Mouse (Mus musculus) limb, embryonic 13.5 days (tissue): ENCODE measurements around the gene Nudt5. TPM values are rescaled to one million over a fixed set of nuclear protein-coding genes. Genes with fewer than 3 reads are reported as not detected.
A peak's percentile ranks its signal among the peaks of the same experiment; 100 is the strongest.

Source experiments
- ATAC-seq: fragments of 200-750 bp; cut with Nextera tagmentation; 2 replicates; pipeline ENCODE4 v1.8.0; 2017; ENCODE audit warnings: low read depth, moderate number of reproducible peaks, moderate TSS enrichment; ENCODE audit not compliant: low FRiP score
- H3K27ac ChIP-seq: fragments of 300-500 bp; sonication (generic); 2 replicates; pipeline ENCODE4 v1.5.1; 2015; ENCODE audit warnings: inconsistent platforms, mild to moderate bottlenecking, moderate library complexity
- H3K27me3 ChIP-seq: fragments of 300-500 bp; sonication (generic); 2 replicates; pipeline ENCODE4 v1.6.1; 2015; ENCODE audit warnings: mild to moderate bottlenecking, inconsistent platforms
- H3K36me3 ChIP-seq: fragments of 300-500 bp; sonication (generic); 2 replicates; pipeline ENCODE4 v1.6.1; 2015; ENCODE audit warnings: inconsistent platforms, mild to moderate bottlenecking, moderate library complexity
- H3K4me1 ChIP-seq: fragments of 300-500 bp; sonication (generic); 2 replicates; pipeline ENCODE4 v1.6.1; 2015; ENCODE audit warnings: inconsistent platforms
- H3K4me2 ChIP-seq: fragments of 300-500 bp; sonication (generic); replicated peaks from 2 replicates; pipeline ENCODE4 v1.6.1; 2015; ENCODE audit warnings: inconsistent platforms, mild to moderate bottlenecking, moderate library complexity
- H3K4me3 ChIP-seq: fragments of 300-500 bp; sonication (generic); 2 replicates; pipeline ENCODE4 v1.5.1; 2015; ENCODE audit warnings: moderate library complexity, mild to moderate bottlenecking, inconsistent platforms
- H3K9ac ChIP-seq: fragments of 300-500 bp; sonication (generic); 2 replicates; pipeline ENCODE4 v1.6.1; 2015; ENCODE audit warnings: mild to moderate bottlenecking, inconsistent platforms
- H3K9me3 ChIP-seq: fragments of 300-500 bp; sonication (generic); 2 replicates; pipeline ENCODE4 v1.6.1; 2016; ENCODE audit warnings: inconsistent platforms
- WGBS: fragments of 180-500 bp; shearing (Covaris S2); methylation state at CpG from one replicate; pipeline ENCODE4 v1.1.7; 2015; 5-methylcytosine and 5-hydroxymethylcytosine counted together
- polyA plus RNA-seq: library from polyadenylated mRNA; unstranded; fragments of >200 nt; fragmentation: Nextera tagmentation; extraction: Ambion mirVana; gene quantifications from 2 replicates; pipeline ENCODE4 v1.2.1, GENCODE M21; 2015

Gene Nudt5
- polyA plus RNA-seq, 1 experiment from 2014 or later = 80.6 TPM

DNA sequence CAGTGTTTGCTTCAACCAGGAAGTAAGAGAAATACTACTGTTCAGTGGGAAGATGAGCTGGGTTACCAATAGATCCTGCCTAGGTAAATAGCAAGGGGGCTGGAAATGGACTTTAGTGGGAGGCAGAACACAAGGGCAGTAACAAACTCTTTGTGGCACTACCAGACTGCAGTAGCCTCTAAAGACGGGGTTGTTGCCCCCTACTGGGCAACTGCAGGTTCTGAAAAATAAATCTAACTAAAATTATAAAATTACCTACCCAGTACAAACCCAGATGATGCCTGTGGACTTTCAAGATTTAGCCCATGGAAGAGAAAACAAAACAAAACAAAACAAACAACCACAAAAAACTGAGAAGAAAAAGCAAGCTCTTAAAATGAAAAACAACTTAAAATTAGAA, 20.6 kb upstream of the Nudt5 start:
- no peak overlapping the region for H3K27ac ChIP-seq
- no peaks in the 10 kb centered on the region for H3K4me1 ChIP-seq
- H3K27me3 ChIP-seq = no peaks in the 10 kb centered on the region
- 42% methylated on average over 1 of the region's 1 CpGs for WGBS
- H3K36me3 ChIP-seq = peaks cover 65% of the 10 kb centered on the region
- H3K4me3 ChIP-seq = no peak overlapping the region
- ATAC-seq = no peak
- H3K9ac ChIP-seq = no peak overlapping the region
- H3K9me3 ChIP-seq = no peaks in the 10 kb centered on the region
- no peak overlapping the region for H3K4me2 ChIP-seq

DNA sequence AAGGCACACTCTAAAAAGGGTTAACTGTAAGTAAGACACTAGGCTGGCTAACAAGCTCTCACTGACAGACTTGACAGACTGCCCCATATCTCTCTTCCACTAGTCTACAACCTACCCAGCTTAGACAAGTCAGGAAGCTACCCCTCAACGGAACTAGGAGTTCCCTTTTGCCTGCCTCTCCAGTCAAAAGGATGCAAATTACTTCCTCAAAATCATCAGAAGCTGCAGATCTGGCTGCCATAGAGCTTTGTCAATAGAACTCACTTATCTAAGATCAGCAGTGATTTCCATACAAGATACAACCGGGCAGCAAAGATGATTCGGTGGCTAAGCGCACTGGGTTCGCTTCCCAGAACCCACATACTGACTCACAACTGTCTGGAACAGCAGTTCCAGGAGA, 20.1 kb upstream of the Nudt5 start:
- Histone ChIP-seq H3K4me2 (no peak overlapping the region), H3K4me1 (no peaks in the 10 kb centered on the region), H3K9me3 (no peaks in the 10 kb centered on the region), H3K4me3 (no peak overlapping the region), H3K27ac (no peak overlapping the region), H3K36me3 (peaks cover 63% of the 10 kb centered on the region), H3K9ac (no peak overlapping the region), H3K27me3 (no peaks in the 10 kb centered on the region)
- ATAC-seq = no peak
- WGBS = 89% methylated on average over 5 of the region's 5 CpGs

DNA sequence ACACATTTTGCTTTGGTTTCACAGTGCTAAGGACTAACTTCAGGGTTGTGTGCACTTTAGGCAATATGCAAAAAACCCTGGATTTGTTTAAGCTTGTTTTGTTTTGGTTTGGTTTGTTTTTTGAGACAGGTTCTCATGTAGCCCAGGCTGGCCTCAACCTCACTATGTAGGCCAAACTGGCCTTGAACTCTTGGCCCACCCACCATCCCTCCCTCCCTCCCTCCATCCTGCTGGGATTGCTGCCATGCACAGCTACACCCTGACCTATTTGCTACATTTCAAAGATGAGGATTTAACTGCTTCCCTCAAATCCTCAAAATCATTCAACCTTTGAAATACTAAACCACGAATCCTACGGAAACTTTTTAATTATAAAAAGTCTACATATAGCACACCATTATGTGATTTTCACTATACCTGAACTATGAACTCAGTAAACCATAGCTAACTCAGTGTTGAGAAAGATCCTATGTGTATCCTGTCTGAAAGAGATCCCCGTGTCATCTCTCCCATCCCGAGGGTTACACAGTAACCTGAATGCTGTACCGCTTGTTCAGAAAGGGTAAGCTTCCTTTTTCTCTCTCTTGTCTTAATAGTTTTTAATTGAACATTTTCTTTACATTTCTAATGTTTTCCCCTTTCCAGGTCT, 19.4 kb upstream of the Nudt5 start:
- WGBS = 91% methylated on average over 5 of the region's 5 CpGs

DNA sequence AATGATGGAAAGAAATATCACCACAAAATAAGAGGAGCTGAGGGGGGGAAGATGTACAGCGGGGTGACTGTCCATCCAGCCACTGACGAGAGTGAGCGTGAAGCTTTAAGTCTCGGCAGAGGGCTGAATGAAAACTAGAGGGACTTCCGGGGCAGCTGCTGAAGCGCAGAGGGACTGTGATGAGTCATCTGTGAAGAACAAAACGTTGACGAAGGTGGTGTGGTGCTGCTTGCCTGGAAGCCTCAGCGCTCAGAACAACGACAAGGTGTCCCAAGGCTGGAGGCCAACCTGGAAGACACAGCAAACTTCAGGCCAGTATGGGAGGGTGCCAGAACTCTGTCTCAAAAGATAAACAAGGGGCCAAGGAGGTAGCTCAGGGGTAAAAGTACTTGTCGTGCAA, 4.0 kb upstream of the Nudt5 start:
- H3K36me3 ChIP-seq = peaks cover 61% of the 10 kb centered on the region
- H3K4me1 ChIP-seq = peaks cover 8% of the 10 kb centered on the region
- H3K4me3 ChIP-seq = no peak overlapping the region
- 96% methylated on average over 11 of the region's 11 CpGs for WGBS
- ATAC-seq = no peak
- no peak overlapping the region for H3K9ac ChIP-seq
- no peaks in the 10 kb centered on the region for H3K27me3 ChIP-seq
- no peaks in the 10 kb centered on the region for H3K9me3 ChIP-seq
- H3K4me2 ChIP-seq = no peak overlapping the region
- H3K27ac ChIP-seq = no peak overlapping the region

More for the DNA sequence above, 19.4 kb upstream of the Nudt5 start:
- no peaks in the 10 kb centered on the region for H3K9me3 ChIP-seq
- H3K27ac ChIP-seq = no peak overlapping the region
- H3K4me3 ChIP-seq = no peak overlapping the region
- no peak overlapping the region for H3K9ac ChIP-seq
- no peak overlapping the region for H3K4me2 ChIP-seq
- H3K27me3 ChIP-seq = no peaks in the 10 kb centered on the region
- no peaks in the 10 kb centered on the region for H3K4me1 ChIP-seq
- H3K36me3 ChIP-seq = peaks cover 61% of the 10 kb centered on the region
- no peak for ATAC-seq

DNA sequence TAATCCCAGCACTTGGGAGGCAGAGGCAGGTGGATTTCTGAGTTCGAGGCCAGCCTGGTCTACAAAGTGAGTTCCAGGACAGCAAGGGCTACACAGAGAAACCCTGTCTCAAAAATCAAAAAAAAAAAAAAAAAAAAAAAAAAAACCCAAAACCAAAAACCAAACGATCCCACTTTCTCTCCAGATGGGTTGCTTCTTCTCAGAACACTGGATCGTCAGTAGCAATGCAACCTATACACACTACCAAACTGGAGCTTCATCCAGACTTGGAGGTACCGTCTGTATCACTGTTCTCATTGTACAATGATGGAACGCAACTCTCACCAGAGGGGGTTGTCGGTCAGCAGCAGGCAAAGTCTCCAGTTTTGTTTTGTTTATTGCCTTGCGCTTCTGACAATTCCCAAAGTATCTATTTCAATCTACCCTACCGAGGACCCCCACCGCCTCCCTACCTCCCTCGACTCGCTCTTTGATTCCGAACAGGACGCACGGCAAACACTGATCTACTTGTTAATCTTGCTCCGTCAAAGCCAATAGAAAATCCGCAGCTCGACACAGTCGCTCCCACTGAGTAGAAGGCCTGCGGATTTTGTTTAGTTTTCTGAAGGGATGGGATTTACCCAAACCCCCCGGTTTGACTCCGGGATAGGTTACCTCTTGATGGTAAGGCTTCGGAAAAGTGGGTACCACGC, 492 bp upstream of the Nudt5 start:
- WGBS = 5% methylated on average over 23 of the region's 23 CpGs
- Histone ChIP-seq H3K4me2 (peak overlapping the region; percentile 70), H3K36me3 (peaks cover 39% of the 10 kb centered on the region), H3K4me1 (peaks cover 20% of the 10 kb centered on the region), H3K4me3 (peak overlapping the region; percentile 77), H3K27me3 (no peaks in the 10 kb centered on the region), H3K9me3 (no peaks in the 10 kb centered on the region), H3K27ac (peak overlapping the region; percentile 90; the same call in 1 of the 2 replicates), H3K9ac (peak overlapping the region; percentile 82)
- ATAC-seq = peak; percentile 38; the same call in 1 of the 2 replicates

DNA sequence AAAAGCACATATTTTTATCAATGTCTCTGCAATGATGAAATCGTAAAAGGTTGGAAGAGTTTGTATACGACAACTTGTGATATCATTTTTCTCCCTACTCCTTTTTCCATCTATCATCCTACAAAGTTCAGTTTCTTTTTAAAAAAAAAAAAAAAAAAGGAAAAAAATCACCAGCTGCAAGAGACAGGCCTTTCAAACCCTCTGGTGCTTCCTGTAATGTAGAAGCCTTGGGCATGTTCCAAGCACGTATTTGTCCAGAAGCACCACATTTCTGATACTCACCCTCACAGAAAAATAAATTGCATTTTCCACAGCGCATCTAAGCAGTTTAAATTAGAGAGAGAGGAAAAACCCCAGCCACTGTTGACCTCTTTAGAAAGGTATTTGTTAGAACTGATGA, 1.0 kb downstream of the Nudt5 start:
- Histone ChIP-seq H3K27ac (no peak overlapping the region), H3K36me3 (peaks cover 32% of the 10 kb centered on the region), H3K4me1 (peaks cover 20% of the 10 kb centered on the region), H3K27me3 (no peaks in the 10 kb centered on the region), H3K4me2 (peak overlapping the region; percentile 61), H3K9ac (peak overlapping the region; percentile 82), H3K9me3 (no peaks in the 10 kb centered on the region), H3K4me3 (peak overlapping the region; percentile 77)
- no peak for ATAC-seq
- 22% methylated on average over 4 of the region's 4 CpGs for WGBS

DNA sequence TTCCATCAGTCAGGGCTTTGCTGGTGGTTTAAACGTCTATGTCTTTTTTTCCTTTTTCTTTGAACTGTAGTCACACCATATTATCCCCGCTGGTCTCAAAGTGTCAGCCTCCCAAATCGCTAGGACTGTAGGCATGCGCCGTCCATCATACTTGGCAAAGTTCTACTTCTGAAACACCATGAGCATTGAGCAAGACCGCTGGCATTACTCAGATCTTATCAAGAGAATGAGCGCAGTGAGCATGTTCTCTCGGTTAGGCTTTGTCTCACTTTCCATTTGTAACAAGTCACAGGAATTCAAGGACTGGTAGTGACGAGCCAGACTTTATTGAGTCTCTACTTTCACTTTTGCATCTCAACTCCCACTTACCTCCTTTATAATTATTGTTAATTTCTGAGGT, 6.3 kb downstream of the Nudt5 start:
- H3K4me3 ChIP-seq = no peak overlapping the region
- H3K27ac ChIP-seq = no peak overlapping the region
- H3K4me2 ChIP-seq = no peak overlapping the region
- no peaks in the 10 kb centered on the region for H3K9me3 ChIP-seq
- WGBS = 95% methylated on average over 9 of the region's 9 CpGs
- H3K4me1 ChIP-seq = peaks cover 10% of the 10 kb centered on the region
- no peaks in the 10 kb centered on the region for H3K27me3 ChIP-seq
- H3K9ac ChIP-seq = no peak overlapping the region
- peaks cover 22% of the 10 kb centered on the region for H3K36me3 ChIP-seq
- ATAC-seq = no peak

DNA sequence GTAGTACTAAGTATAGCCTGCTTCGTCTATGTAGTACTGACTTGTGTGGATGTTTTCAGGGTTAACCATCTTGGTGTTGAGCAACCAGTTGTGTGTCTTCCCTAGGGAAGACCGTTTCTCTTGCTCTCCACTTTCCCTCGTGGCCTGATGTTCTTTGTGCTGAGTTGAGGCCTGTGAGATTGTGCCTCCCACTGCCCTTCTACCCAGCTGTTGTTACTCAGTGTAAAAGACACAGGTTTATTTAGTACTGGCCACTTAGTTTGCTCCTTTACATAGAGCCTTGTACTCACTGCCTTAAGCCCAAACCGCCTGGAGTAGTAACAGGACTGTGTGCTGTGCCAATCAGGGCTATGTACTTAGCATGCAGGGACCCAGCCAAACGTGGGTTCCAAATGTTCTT, 7.0 kb downstream of the Nudt5 start:
- Histone ChIP-seq H3K4me3 (no peak overlapping the region), H3K4me2 (no peak overlapping the region), H3K9ac (no peak overlapping the region), H3K27me3 (no peaks in the 10 kb centered on the region), H3K4me1 (peaks cover 2% of the 10 kb centered on the region), H3K36me3 (peaks cover 25% of the 10 kb centered on the region), H3K9me3 (no peaks in the 10 kb centered on the region), H3K27ac (no peak overlapping the region)
- ATAC-seq = no peak
- WGBS = 90% methylated on average over 5 of the region's 5 CpGs

DNA sequence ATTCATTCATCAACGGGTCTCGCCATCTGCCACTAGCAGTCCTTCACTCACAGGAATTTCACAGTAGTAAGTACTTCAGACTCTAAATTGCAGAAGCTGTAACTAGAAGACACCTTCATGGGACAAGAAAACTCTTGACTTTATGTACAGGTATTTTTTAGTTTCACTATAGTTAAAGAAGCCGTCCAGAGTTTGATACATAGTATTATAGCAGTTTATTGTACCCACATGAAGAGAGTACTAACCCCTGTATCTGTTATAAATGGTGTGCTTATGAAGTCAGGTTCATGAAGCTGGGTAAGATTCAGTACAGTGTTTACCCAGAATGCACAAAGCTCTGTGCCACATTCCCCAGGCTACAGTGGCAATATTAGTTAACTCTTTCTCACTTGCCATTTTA, 18.0 kb downstream of the Nudt5 start, which contains the start of gene Gm13199:
Gm13199 (minus strand) TSS at position 101 of the 400 bp plus-strand sequence.
- Histone ChIP-seq H3K27me3 (no peaks in the 10 kb centered on the region), H3K9me3 (no peaks in the 10 kb centered on the region), H3K4me3 (no peak within 1 kb of the TSS), H3K36me3 (peaks cover 72% of the 10 kb centered on the region), H3K27ac (no peak within 1 kb of the TSS), H3K4me1 (no peaks in the 10 kb centered on the region), H3K9ac (no peak within 1 kb of the TSS), H3K4me2 (no peak within 1 kb of the TSS)
- WGBS = 94% methylated on average over 3 of the region's 3 CpGs
- ATAC-seq = no peak

DNA sequence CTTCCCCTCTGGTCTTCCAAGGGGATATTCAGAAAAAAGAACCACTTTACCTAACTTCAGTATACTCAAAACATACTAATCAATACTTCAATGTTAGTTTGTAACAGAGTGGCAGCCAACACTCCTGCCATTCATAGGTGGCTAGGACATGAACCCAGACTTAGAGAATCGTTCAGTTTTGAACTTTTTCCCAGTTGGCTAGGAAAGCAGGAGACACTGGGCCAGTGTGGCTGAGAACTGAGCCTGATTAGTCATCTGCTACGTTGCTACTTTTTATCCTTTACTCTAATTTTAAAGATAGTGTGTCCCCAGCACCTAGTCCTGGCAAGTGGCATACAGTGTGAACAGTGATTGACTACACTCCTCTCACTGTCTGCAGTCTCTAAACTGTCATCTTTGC, 22.9 kb downstream of the Nudt5 start:
- Histone ChIP-seq H3K4me3 (no peak overlapping the region), H3K9me3 (no peaks in the 10 kb centered on the region), H3K27me3 (no peaks in the 10 kb centered on the region), H3K4me1 (no peaks in the 10 kb centered on the region), H3K4me2 (no peak overlapping the region), H3K36me3 (peaks cover 70% of the 10 kb centered on the region), H3K9ac (no peak overlapping the region), H3K27ac (no peak overlapping the region)
- WGBS = 88% methylated on average over 2 of the region's 2 CpGs
- no peak for ATAC-seq

DNA sequence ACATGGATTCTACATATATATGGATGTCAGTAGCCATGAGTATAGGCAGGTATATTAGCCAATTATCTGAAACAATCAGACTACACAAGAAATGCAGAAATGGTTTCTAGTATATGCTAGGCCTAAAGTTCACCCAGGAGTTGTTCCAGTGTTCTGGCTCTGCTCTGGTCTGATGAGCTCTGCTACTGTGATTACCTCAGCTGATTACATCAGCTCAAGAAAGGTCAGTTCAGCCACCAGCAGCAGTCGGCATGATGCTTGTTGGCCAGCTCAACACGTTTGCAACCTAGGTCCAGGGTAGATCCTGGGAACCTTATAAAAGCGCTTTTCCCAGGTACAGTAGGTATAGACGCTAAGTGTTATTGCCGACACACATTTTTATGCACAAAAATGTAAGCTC, 24.9 kb downstream of the Nudt5 start:
- H3K9me3 ChIP-seq = no peaks in the 10 kb centered on the region
- WGBS = 89% methylated on average over 5 of the region's 5 CpGs
- ATAC-seq = no peak
- peaks cover 74% of the 10 kb centered on the region for H3K36me3 ChIP-seq
- H3K4me3 ChIP-seq = no peak overlapping the region
- no peak overlapping the region for H3K4me2 ChIP-seq
- no peak overlapping the region for H3K27ac ChIP-seq
- no peaks in the 10 kb centered on the region for H3K27me3 ChIP-seq
- H3K4me1 ChIP-seq = no peaks in the 10 kb centered on the region
- no peak overlapping the region for H3K9ac ChIP-seq

DNA sequence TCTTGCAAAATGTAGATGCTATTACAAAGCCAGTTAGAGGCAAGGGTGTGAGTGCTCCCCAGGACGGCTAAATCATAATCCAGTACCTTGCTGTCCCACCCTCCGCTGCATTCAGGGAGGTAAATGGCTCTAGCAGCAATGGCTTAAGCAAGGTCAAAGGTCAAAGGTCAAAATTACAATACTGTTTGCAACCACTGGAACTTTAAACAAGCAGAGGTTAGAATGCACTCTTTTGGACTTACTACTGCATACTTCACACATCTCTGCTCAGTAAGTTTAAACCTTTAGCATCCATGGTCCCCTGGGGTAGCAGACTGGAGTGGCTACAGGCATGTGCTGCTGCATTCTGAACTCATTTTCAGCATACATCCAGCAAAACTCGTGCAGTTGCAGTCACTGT, 32.6 kb downstream of the Nudt5 start:
- no peak for ATAC-seq
- H3K4me2 ChIP-seq = no peak overlapping the region
- H3K27me3 ChIP-seq = no peaks in the 10 kb centered on the region
- H3K9ac ChIP-seq = no peak overlapping the region
- peaks cover 86% of the 10 kb centered on the region for H3K36me3 ChIP-seq
- no peaks in the 10 kb centered on the region for H3K9me3 ChIP-seq
- H3K27ac ChIP-seq = no peak overlapping the region
- no peak overlapping the region for H3K4me3 ChIP-seq
- no peaks in the 10 kb centered on the region for H3K4me1 ChIP-seq
- 77% methylated on average over 3 of the region's 3 CpGs for WGBS

DNA sequence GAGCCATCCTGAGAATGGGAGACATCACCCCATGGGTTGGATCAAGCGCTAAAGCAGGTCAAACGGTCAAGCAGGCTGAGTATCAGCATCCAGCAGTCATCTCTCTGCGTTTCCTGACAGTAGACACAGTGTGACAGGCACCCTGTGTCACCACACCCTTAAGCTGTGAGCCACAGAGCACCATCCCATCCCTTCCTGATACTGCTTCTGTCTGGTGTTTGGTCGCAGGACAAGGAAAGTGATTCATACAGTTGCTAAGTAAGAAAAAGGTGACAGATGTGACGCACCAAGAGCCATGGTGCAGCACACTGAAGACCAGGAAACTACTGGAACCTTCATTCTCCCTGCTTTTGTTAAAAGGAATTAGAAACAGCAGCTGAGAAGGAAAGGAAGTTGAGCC, 44.0 kb downstream of the Nudt5 start:
- peaks cover 7% of the 10 kb centered on the region for H3K4me1 ChIP-seq
- no peak for ATAC-seq
- no peaks in the 10 kb centered on the region for H3K9me3 ChIP-seq
- H3K9ac ChIP-seq = no peak overlapping the region
- H3K27me3 ChIP-seq = no peaks in the 10 kb centered on the region
- H3K27ac ChIP-seq = no peak overlapping the region
- 84% methylated on average over 5 of the region's 5 CpGs for WGBS
- peaks cover 61% of the 10 kb centered on the region for H3K36me3 ChIP-seq
- no peak overlapping the region for H3K4me2 ChIP-seq
- no peak overlapping the region for H3K4me3 ChIP-seq
